Mouse (Mus musculus): Measurements from ENCODE around the gene Pmis2. TPM values are rescaled to one million over a fixed set of nuclear protein-coding genes. Genes with fewer than 3 reads are reported as not detected.

The Pmis2 gene
- not detected in 2 replicates for polyA plus RNA-seq (2016; fragmentation: Nextera tagmentation; extraction: Ambion mirVana)

DNA sequence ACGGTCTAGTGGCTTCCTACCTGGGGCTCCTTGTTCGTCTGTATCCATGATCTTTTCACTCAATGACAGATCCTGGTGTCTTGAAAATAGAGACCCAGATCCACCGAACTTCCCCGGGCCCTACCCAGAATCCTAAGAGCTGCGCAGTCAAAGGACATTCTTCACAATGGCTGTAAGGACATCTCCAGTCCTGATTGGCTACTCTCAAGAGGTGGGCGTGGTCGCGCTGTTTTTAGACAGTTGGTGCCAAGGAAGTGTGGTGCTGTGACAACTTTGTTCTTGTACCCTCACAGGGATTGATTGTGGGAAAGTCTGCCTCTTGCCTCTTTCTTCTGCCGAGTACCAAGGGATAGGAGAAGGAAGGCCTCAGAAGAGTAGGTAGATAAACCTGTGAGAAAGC lies at the start of gene Pmis2:
TSS of gene Pmis2 (minus strand) at position 126 of the 400 bp plus-strand sequence.
- WGBS = 75% methylated on average over 9 of the region's 9 CpGs

DNA sequence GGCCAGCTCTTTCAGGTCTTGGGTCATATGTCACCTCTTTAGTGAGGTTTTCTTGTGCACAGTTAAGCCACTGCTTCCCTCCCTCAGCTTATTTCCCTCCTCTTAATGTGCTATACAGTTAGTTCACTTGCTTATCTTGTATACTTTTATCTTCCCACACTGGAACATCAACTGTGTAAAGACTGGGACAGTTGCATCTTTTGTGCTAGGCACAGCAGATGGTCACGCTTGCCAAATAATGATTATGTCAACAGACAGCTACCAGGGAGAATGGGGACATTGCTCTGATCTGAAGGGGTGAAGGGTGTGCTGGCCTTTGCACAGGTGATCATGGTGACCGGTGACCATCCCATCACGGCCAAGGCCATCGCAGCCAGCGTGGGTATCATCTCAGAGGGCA lies 48.3 kb upstream of the Pmis2 start:
- H3K27me3 ChIP-seq (ENCODE audit: low read depth, poor library complexity, severe bottlenecking) = peaks cover 46% of the 10 kb centered on the region
- 93% methylated on average over 5 of the region's 5 CpGs for WGBS
- H3K4me1 ChIP-seq = peaks cover 27% of the 10 kb centered on the region
- H3K27ac ChIP-seq (replicated peaks) = no peak overlapping the region
- no peak for DNase-seq (ENCODE audit: low spot score)
- H3K4me3 ChIP-seq = no peak overlapping the region
- H3K9me3 ChIP-seq (replicated peaks) = no peaks in the 10 kb centered on the region
- H3K36me3 ChIP-seq = no peaks in the 10 kb centered on the region

More for the DNA sequence above, at the start of gene Pmis2:
- no peak within 1 kb of the TSS for H3K4me3 ChIP-seq
- H3K4me1 ChIP-seq = no peaks in the 10 kb centered on the region
- no peaks in the 10 kb centered on the region for H3K27me3 ChIP-seq (ENCODE audit: low read depth, poor library complexity, severe bottlenecking)
- no peaks in the 10 kb centered on the region for H3K9me3 ChIP-seq (replicated peaks)
- H3K27ac ChIP-seq (replicated peaks) = no peak within 1 kb of the TSS
- DNase-seq (ENCODE audit: low spot score) = no peak
- no peaks in the 10 kb centered on the region for H3K36me3 ChIP-seq

DNA sequence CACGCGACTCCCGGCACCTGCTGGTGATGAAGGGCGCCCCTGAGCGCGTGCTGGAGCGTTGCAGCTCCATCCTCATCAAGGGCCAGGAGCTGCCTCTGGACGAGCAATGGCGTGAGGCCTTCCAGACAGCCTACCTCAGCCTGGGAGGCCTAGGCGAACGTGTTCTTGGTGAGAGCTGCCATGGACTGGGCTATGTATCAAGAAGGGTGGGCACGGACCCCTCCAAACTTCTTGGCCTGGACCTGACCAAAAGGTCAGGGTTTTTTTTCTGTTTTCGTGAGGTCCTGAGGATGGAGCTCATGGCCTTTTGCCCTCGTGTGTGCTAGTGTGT lies 46.3 kb upstream of the Pmis2 start:
- 9% methylated on average over 14 of the region's 14 CpGs for WGBS
- H3K27ac ChIP-seq (replicated peaks) = peak overlapping the region; percentile 60; the same call in 1 of the 2 replicates
- H3K4me1 ChIP-seq = peaks cover 20% of the 10 kb centered on the region
- H3K4me3 ChIP-seq = peak overlapping the region; percentile 54
- no peaks in the 10 kb centered on the region for H3K9me3 ChIP-seq (replicated peaks)
- no peaks in the 10 kb centered on the region for H3K36me3 ChIP-seq
- DNase-seq (ENCODE audit: low spot score) = no peak
- H3K27me3 ChIP-seq (ENCODE audit: low read depth, poor library complexity, severe bottlenecking) = peaks cover 46% of the 10 kb centered on the region

GRCm38 (mm10) chr7:30717006-30717715 lies 45.8 kb upstream of the Pmis2 start:
- Histone ChIP-seq H3K27ac (replicated peaks) (0 out of 2 replicates have a peak overlapping the region, but pooled peaks have one; percentile 60), H3K4me1 (peaks cover 20% of the 10 kb centered on the region), H3K9me3 (replicated peaks) (no peaks in the 10 kb centered on the region), H3K27me3 (ENCODE audit: low read depth, poor library complexity, severe bottlenecking) (peaks cover 46% of the 10 kb centered on the region), H3K36me3 (no peaks in the 10 kb centered on the region), H3K4me3 (peak overlapping the region; percentile 54)
- peak; percentile 91 for DNase-seq (ENCODE audit: low spot score)
- WGBS = 3% methylated on average over 43 of the region's 43 CpGs

- Histone ChIP-seq H3K4me3 (no peak within 1 kb of the TSS), H3K27ac (replicated peaks) (no peak within 1 kb of the TSS), H3K4me1 (peaks cover 5% of the 10 kb centered on the region), H3K9me3 (replicated peaks) (no peaks in the 10 kb centered on the region), H3K27me3 (ENCODE audit: low read depth, poor library complexity, severe bottlenecking) (peaks cover 22% of the 10 kb centered on the region), H3K36me3 (no peaks in the 10 kb centered on the region)
- 90% methylated on average over 3 of the region's 3 CpGs for WGBS
- DNase-seq (ENCODE audit: low spot score) = no peak
Measured at GRCm38 (mm10) chr7:30711942-30712341, 40.5 kb upstream of the Pmis2 start, which contains the start of gene Atp4a. Atp4a (plus strand) TSS chr7:30712209.

GRCm38 (mm10) chr7:30707441-30707840 lies 36.0 kb upstream of the Pmis2 start:
- no peak overlapping the region for H3K27ac ChIP-seq (replicated peaks)
- DNase-seq (ENCODE audit: low spot score) = no peak
- no peaks in the 10 kb centered on the region for H3K27me3 ChIP-seq (ENCODE audit: low read depth, poor library complexity, severe bottlenecking)
- WGBS = 92% methylated on average over 1 of the region's 1 CpGs
- H3K4me3 ChIP-seq = no peak overlapping the region
- no peaks in the 10 kb centered on the region for H3K36me3 ChIP-seq
- no peaks in the 10 kb centered on the region for H3K9me3 ChIP-seq (replicated peaks)
- H3K4me1 ChIP-seq = no peaks in the 10 kb centered on the region

DNA sequence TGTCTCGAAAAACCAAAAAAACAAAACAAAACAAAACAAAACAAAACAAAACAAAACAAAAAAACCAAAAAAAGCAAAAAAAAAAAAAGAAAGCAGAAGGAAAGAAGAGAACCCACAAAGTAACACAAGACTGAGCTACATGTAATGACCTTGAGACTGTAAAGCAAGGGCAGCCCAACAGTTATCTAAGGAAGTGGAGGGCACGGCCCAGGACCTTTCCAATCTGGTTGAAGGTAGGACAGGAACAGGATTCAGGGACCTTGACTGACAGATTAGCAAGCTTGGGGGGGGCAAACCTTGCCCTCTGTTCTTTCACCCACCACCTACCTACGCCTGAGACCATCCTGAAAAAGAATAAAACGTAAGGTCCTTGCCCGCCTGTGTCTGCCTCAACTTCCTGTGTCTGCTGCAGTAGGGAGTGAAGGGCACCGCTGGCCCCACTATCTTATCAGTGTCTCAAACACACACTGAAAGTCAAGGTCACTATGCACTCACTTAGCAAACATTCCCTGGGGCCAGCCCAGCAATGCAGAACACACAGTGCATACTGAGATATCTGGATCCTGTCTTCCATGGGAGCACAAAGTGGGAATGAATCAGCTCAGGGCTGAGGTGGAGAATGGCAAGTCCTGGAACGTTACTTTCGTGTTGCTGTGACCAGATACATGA lies 34.9 kb upstream of the Pmis2 start:
- Histone ChIP-seq H3K9me3 (replicated peaks) (no peaks in the 10 kb centered on the region), H3K27me3 (ENCODE audit: low read depth, poor library complexity, severe bottlenecking) (no peaks in the 10 kb centered on the region), H3K4me3 (no peak overlapping the region), H3K36me3 (no peaks in the 10 kb centered on the region), H3K27ac (replicated peaks) (no peak overlapping the region), H3K4me1 (no peaks in the 10 kb centered on the region)
- 86% methylated on average over 8 of the region's 8 CpGs for WGBS
- no peak for DNase-seq (ENCODE audit: low spot score)

- no peaks in the 10 kb centered on the region for H3K4me1 ChIP-seq
- no peak for DNase-seq (ENCODE audit: low spot score)
- H3K27ac ChIP-seq (replicated peaks) = no peak within 1 kb of the TSS
- no peaks in the 10 kb centered on the region for H3K27me3 ChIP-seq (ENCODE audit: low read depth, poor library complexity, severe bottlenecking)
- H3K4me3 ChIP-seq = no peak within 1 kb of the TSS
- no peaks in the 10 kb centered on the region for H3K36me3 ChIP-seq
- no peaks in the 10 kb centered on the region for H3K9me3 ChIP-seq (replicated peaks)
- WGBS = 43% methylated on average over 9 of the region's 9 CpGs
Measured at GRCm38 (mm10) chr7:30698589-30698988, 27.2 kb upstream of the Pmis2 start, which contains the start of gene 2200002J24Rik. 2200002J24Rik (plus strand) TSS chr7:30698926.

DNA sequence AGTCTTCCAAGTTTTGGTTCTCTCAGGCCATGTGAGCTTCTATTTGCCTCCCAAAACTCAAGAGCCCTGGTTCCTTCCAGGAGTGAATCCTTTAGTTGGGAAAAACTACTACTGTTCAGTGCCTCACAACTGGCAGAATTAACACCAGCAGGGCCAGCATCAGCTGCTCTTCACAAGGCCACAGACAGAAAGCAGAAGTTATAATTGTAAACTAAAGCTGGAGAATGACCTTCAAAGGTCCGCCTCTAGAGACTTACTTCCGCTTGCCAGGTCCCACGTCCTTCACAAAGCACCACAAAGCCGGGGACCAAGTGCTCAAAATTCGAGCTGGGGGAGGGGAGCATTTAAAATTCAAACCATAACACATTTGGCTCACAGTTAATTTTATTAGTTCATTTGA lies 26.7 kb upstream of the Pmis2 start:
- DNase-seq (ENCODE audit: low spot score) = no peak
- Histone ChIP-seq H3K9me3 (replicated peaks) (no peaks in the 10 kb centered on the region), H3K36me3 (no peaks in the 10 kb centered on the region), H3K4me1 (no peaks in the 10 kb centered on the region), H3K4me3 (no peak overlapping the region), H3K27me3 (ENCODE audit: low read depth, poor library complexity, severe bottlenecking) (no peaks in the 10 kb centered on the region), H3K27ac (replicated peaks) (no peak overlapping the region)
- 78% methylated on average over 5 of the region's 5 CpGs for WGBS

- WGBS = 73% methylated on average over 6 of the region's 6 CpGs
- no peak for DNase-seq (ENCODE audit: low spot score)
- Histone ChIP-seq H3K9me3 (replicated peaks) (no peaks in the 10 kb centered on the region), H3K27me3 (ENCODE audit: low read depth, poor library complexity, severe bottlenecking) (peaks cover 24% of the 10 kb centered on the region), H3K27ac (replicated peaks) (no peak overlapping the region), H3K36me3 (no peaks in the 10 kb centered on the region), H3K4me1 (no peaks in the 10 kb centered on the region), H3K4me3 (no peak overlapping the region)
Measured at GRCm38 (mm10) chr7:30688325-30688724, 16.9 kb upstream of the Pmis2 start.

GRCm38 (mm10) chr7:30683425-30683824 lies 12.0 kb upstream of the Pmis2 start:
- no peaks in the 10 kb centered on the region for H3K4me1 ChIP-seq
- H3K36me3 ChIP-seq = no peaks in the 10 kb centered on the region
- no peak overlapping the region for H3K27ac ChIP-seq (replicated peaks)
- H3K27me3 ChIP-seq (ENCODE audit: low read depth, poor library complexity, severe bottlenecking) = peaks cover 23% of the 10 kb centered on the region
- H3K9me3 ChIP-seq (replicated peaks) = no peaks in the 10 kb centered on the region
- WGBS = 88% methylated on average over 2 of the region's 2 CpGs
- no peak overlapping the region for H3K4me3 ChIP-seq
- DNase-seq (ENCODE audit: low spot score) = no peak

DNA sequence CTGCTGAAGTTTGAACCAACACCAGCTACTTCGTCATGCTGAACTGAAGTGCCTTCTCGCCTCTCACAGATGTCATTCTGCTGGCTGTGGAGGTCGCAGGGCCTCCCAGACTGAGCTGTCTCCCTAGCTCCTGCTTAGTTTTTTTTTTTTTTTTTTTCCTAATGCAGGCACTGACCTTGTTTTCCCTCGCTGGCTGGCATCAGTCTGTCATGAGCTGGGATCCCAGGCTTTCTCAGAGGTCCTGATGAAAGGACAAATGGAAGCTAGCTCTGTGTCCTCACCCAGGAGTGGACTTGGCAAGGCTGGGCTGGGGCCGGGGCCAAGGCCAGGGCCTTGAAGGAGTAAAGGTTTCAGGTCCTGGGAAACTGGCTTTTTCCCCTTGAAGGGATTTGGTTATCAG lies 10.5 kb upstream of the Pmis2 start:
- Histone ChIP-seq H3K4me3 (no peak overlapping the region), H3K27me3 (ENCODE audit: low read depth, poor library complexity, severe bottlenecking) (peaks cover 8% of the 10 kb centered on the region), H3K9me3 (replicated peaks) (no peaks in the 10 kb centered on the region), H3K27ac (replicated peaks) (no peak overlapping the region), H3K4me1 (no peaks in the 10 kb centered on the region), H3K36me3 (no peaks in the 10 kb centered on the region)
- WGBS = 69% methylated on average over 5 of the region's 5 CpGs
- DNase-seq (ENCODE audit: low spot score) = no peak

DNA sequence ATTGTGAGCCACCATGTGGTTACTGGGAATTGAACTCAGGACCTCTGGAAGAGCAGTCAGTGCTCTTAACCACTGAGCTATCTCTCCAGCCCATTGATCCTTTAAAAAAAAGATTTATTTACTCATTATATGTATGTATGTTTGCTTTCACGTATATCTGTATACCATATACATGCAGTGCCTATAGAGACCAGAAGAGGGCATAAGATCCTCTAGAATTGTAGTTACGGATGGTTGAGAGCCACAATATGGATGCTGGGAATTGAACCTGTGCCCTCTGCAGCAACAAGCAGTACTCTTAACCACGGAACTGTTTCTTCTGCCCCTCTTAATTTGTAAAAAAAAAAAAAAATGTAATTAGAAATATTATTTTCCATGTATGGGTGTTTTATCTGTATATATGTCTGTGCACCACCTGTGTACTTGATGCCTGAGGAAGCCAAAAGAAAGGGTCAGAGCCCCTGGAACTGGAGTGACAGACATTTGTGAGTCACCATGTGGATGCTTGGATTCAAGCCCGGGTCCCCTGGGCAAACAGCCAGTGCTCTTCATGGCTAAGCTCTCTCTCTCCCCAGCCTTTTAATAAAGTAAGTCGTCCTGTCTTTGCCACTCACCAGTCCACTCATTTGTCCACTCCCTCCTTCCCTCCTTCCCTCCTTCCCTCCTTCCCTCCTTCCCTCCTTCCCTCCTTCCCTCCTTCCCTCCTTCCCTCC lies 7.0 kb upstream of the Pmis2 start:
- H3K4me1 ChIP-seq = no peaks in the 10 kb centered on the region
- no peaks in the 10 kb centered on the region for H3K9me3 ChIP-seq (replicated peaks)
- 67% methylated on average over 5 of the region's 5 CpGs for WGBS
- no peaks in the 10 kb centered on the region for H3K36me3 ChIP-seq
- no peak overlapping the region for H3K27ac ChIP-seq (replicated peaks)
- DNase-seq (ENCODE audit: low spot score) = no peak
- H3K27me3 ChIP-seq (ENCODE audit: low read depth, poor library complexity, severe bottlenecking) = no peaks in the 10 kb centered on the region
- H3K4me3 ChIP-seq = no peak overlapping the region
